Mouse (Mus musculus) fat pad, adult 2 months (tissue): ENCODE measurements around the gene Jak2.
A peak's percentile ranks its signal among the peaks of the same experiment; 100 is the strongest.

ENCODE experiments used
- DNase-seq: peaks from one replicate; pipeline ENCODE4 v3.0.0-alpha.2; 2011; ENCODE audit warnings: low read depth, low spot score; ENCODE audit errors: extremely low read depth

Jak2 gene

GRCm38 (mm10) chr19:29360251-29360650 lies 108.6 kb downstream of the Jak2 start:
- DNase-seq: no peak

- peak; percentile 52 for DNase-seq
Observed at GRCm38 (mm10) chr19:29361468-29362130, 110.0 kb downstream of the Jak2 start.

DNA sequence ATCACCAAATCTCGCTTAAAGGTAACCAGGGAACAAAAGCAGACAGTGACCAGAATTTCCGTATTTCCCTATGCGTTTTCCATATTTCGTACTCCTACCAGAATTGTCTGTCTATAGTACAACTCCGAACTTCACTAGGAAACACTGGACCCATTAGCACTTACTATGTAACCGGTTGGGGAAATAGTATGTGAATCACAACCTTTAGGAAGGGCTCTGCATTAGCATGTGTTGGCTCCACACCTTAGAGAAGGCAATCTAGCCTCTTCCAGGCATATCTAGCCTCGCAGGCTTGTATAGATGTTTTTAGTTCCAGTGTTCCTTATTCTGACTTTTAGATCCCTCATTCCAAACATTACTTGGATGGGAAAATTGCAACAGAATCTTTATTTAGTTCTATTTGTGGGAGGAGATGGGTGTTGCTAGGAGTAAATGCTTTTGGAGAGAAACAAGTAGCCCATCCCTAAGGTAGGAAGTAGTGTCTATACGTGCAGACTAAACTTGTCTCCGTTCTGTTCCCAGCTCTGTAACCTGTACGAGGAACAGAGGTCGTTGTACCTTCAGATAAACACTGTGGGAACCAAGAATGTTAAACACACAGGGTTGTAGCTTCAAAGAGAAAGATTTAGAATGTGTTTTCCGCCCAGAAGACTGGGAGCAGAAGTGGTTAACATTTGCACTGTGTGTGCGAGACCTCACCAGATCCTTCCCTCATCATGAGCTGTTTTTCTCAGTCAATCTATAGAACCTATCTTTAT lies 110.7 kb downstream of the Jak2 start:
- DNase-seq: no peak
